Mouse (Mus musculus): ENCODE measurements around the gene Slc39a10.

Slc39a10 gene

DNA sequence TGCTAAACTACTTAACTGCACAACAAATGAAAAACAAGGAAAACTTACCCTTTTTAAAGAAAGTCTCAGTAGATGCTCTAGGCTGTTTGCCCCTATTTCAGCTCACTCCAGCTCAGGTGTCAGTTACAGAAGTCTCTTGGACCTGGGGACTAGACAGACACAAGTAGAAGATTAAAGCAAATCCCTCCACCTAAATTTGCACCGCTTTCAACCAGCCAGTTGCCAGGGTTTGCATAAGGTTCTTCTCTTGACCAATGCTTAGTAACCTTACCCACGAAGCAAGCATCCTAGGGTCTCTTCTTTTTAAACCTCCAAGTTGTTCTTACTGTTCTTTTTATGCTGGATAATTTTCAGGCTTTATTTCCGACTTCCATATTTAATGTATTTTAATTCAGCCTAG is at the start of gene Slc39a10:
TSS of gene Slc39a10 (minus strand) at position 101 of the 400 bp plus-strand sequence.
- DNase-seq = no peak

DNA sequence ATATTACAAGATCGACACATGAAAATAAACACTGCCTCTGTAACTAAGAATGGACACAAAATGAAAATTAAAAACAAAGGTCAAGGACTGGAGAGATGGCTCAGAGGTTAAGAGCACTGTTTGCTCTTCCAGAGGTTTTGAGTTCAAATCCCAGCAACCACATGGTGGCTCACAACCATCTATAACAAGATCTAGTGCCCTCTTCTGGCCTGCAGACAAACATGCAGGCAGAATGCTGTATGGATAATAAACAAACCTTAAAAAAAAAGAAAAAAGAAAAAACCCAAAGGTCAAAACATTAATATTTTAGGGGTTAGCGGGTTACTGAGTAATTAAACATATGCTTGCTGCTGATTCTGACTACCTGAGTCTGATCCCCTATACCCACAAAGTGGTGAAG is 46.6 kb upstream of the Slc39a10 start:
- DNase-seq = no peak

DNA sequence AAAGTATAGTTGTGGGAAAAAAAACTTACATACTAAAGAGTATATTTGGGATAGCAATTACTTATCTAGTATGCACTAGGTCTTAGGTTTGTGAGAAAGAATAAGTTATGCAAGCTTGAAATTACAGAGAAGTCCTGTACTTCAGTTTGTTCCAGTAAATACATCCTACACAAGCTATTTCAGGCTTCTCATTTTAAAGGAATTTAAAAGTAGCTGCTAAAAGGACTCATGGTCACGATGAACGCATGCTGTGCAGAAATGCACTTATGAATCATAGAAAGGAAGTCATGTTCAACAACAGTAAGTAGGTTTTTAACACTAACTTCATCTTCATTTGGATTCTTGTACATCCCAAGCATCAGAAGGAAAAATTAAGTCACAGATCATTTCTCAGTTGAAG is 45.0 kb upstream of the Slc39a10 start:
- no peak for DNase-seq

DNA sequence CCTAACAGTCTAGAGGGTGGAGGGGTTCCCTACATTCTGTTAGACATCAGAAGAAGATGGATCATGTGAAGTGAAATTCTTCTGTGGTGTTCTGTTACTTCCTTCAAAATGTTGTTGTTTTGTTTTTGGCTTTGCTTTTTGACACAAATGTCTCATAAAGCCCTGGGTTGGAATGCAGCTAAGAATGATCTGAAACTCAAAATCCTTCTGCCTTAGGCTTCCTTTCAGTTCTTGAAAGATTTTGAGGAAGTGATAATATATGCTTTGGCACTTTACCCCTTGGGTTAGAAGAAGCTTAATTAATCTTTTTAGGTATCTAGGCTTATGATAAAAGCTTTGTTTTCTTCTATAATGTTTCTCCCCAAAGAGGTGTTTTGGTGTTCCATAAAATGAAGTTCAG is 34.5 kb upstream of the Slc39a10 start:
- DNase-seq = no peak

DNA sequence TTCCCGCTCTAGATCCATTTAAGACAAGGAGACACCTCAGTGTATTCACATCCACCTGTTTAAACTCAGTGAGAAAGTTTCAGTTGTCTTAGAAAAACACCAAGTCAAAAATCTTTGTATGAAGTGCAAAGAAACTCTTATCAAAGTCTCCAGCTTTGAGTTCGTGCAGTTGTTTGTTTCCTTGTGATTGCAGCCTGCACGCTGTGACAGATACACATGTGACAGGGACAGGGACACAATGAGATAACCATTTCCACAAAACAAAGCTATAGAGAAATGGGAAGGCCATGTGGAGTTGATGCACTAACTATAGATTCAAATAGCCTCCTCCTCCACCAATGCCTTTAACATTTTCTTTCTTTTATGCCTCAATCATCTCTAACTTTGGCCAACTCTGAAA is 33.6 kb upstream of the Slc39a10 start:
- no peak for DNase-seq

DNA sequence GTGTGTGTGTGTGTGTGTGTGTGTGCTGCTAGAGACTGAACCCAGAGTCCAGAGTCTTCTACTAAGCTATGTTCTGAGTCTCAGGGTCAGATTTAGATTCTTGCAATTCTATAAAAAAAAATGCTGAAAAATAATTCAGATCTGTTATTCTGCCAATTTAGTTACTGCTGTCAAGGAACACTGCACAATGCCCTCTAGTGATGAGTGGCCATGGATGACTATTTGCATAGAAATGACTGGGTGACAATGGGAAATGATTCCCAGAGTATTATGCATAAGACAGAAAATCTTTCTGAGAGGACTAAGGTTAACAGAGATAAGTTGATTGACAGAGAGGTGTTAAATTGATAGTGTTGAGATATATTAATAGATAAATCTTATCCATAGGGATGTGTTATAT is 32.3 kb upstream of the Slc39a10 start:
- DNase-seq = no peak

DNA sequence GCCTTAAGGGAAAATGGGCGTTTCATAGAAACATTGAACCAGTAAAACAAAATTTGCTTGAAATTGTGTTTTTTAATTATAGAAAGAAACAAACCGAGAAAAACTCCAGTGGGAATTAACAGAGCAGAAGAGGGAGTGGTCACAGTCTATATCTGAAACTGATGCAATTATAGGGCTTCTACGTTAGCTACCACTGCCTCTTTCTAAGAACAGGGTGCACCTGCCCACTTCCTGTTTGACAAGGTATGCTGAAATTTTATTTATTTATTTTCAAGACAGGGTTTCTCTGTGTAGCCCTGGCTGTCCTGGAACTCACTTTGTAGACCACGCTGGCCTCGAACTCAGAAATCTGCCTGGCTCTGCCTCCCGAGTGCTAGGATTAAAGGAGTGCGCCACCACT is 30.3 kb upstream of the Slc39a10 start:
- peak in 1 of 2 experiments; percentile 4 for DNase-seq

DNA sequence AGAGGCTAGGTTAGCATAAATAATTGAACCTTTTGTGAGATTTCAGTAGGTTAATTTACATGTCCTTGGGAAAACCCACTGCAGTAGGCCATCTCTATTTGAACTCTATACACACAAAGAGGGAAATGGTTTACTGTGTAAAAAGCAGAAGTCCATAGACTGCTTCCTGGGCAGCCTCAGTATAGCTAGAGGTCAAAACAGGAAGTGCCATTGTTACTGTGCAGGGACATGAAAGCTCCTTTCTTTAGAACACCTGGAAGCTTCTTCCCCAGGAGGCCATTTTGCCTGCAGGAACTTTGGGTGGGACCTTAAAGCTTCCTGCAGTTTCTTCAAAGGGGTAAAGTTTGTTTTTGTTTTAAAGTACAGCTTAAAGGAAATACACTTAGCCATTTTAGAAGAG is 29.0 kb upstream of the Slc39a10 start:
- peak; percentile 48 to 52 for DNase-seq

DNA sequence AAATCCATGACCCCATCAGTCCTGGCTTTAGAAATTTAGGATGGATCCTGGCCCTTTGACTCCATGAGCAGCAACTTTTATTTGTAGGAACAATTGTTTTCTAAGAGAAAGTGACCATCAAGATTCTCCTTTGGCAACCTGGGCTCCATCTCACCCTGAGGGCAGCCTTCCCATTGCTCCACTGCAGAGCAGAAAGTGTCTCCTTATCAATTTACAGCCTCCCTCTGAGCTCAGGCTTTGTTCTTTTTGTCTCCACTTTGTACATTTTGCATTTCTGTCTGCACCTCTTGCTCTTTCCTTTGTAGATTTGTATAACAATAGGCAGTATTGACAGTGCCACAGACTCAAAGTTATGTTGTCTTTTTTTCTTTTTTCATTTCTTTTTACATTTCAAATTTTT is 23.6 kb upstream of the Slc39a10 start:
- DNase-seq = no peak

DNA sequence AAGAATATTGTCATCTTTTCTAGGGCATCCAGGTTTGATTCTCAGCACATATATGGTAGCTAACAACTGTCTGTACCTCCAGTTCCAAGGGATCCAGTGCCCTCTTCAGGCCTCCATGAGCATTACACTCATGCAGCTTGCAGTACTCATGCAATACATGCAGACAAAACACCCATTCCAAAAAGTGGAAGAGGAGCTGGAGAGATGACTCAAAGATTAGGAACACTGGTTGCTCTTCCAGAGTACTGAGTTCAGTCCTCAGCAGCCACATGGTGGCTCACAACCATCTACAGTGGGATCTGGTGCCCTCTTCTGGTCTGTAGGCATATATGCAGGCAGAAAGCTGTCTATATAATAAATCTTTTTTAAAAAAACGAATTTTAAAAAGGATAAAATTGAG is 21.7 kb upstream of the Slc39a10 start:
- peak; percentile 40 to 44 for DNase-seq

DNA sequence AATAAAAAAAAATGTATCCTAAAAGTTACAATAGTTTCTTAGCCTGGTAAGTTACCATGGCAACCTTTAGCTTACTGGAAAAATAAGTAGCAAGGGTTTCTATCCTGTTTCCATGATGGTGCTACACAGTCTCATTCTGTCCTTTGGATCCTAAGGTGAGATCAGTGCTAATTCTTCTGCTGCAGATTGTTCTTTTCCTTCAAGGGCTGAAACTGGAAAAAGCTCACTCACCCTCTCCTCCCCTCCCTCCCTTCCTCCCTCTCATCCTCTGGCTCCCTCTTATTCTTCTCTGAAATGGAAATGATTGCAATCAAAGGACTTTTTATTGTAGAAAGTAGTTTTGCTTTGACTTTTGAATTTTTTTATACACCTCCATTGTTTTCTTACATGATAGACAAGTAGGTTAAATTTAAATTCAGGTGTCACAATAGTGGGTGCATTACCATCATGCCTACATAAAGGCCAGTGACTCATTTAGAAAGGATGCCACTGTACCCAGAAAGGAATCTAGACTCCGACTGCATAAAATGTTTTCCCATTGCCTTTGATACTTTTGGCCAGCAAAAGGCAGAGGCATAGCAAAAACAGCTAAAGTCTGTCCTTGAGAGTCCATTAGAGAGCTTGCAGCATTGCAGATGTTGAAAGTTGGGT is 20.0 kb upstream of the Slc39a10 start:
- DNase-seq = no peak

DNA sequence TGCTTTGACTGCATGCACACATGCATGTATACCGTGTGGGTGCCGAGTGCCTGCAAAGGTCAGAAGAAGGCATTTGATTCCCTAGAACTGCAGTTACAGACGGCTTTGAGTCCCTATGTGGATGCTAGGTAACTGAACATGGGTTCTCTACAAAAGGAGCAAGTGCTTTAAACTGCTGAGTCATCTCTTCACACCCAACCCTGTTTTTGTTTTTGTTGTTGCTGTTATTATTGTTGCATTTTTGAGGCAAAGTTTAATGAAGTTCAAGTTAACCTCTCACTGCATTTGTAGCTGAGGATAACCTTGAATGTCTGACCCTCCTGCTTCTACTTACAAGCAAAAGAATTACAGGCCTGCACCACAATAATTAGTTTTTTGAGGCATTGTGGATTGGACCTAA is 17.5 kb upstream of the Slc39a10 start:
- DNase-seq = no peak

DNA sequence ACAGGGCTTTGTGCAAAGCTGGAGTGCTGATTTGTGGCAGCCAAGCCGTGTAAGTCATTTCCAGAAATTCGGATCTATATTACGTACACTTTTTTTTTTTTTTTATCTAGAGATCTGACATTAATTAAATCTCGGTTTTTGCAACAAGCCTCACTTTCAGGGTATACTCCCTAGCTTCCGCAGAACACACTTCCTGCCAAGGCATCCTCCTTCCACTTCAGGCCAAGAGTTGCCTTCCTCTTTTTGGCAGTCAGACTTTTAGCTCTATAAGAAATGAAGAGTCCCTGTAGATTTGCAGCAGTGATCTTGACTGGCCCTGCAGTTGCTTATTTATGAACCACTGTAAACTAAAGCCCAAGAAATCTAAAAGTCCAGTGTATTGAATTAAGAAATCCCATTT is 13.1 kb upstream of the Slc39a10 start:
- DNase-seq = peak; percentile 30 to 32

DNA sequence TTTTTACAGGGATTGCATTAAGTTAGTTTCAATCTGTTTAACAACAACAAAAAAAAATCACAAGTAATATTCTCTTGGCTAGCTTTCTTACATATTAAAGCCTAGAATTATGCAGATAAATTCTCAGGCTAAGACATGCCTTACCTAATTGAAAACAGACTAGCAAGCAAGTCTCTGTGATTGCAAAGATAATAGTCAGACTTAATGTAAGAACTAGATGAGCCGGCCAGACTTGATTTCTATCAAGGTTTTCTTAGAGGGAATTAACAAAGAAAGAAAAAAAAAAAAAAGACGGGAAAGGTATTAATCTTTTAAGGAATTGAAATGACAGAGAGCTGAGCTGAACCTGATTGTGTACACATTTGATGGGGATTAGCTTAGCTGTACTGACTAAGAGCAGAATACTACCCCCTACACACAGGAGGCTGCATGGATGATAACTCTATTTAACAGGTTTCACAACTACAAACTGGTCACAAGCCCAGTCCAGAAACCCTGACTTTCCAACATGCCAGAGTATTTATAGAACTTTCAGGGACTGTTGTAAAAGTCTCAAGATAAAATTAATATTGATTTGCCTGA is 9.5 kb upstream of the Slc39a10 start:
- DNase-seq = no peak

DNA sequence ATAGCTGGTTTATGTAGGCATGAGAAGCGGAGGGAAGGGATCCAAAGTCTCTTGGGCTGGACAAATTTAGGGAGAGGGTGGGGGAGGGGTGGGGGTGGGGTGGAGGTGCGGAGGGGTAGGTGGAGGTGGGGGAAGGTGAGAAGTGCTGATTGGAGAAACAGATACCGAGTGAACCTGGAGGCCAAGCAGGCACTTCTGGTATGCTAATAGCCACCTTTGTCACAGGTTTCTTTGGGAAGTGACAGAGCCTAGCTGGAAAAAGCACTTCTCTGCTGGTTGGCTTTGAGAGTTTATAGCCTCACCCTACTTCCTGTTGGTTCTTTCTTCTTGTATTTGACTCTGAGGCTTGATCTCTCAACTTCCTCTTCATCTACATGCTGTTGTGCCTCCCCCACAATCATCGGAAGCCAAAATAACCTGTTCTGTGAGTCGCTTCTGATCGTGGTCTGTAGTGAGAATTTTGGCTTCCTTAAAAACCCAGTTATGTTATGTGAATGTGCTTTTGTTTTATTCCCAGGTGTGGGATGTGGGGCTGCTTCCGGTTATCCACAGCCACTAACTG is 1.7 kb upstream of the Slc39a10 start:
- peak; percentile 41 to 46 for DNase-seq

DNA sequence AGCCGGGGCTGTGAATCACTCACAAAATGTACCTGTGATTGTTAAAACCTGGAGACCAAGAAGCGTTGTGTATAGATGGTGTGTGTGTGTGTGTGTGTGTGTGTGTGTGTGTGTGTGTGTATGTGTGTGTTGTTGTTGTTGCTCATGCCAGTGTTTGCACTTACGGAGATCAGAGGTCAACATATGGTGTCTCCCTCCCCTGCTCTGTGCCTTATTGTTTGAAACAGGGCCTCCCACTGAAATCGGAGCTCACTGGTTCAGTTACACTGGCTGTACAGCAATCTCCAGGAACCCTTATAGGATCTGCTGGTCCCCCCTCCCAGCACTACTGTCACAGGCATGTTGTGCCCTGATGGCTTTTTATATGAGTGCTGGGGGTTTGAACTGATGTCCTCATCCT is 3.9 kb downstream of the Slc39a10 start:
- no peak for DNase-seq

DNA sequence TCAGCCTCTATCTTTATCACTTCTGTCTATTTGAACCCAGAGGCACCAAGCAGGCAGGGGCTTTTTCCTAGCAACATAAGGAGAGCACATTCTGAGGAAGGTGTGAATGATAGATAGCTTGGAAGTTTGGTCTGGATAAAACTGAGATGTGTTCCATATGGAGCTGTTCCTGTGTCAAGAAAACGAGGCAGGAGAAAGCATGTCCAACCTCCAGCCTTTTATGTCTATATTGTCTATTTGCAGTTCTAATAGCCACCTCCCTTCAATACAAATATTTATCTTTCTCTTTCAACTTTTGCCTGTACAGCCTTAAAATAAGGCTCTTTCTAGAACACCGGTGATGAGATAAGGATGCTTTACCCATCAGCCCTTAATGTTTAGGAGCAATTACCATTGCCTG is 4.3 kb downstream of the Slc39a10 start:
- no peak for DNase-seq

DNA sequence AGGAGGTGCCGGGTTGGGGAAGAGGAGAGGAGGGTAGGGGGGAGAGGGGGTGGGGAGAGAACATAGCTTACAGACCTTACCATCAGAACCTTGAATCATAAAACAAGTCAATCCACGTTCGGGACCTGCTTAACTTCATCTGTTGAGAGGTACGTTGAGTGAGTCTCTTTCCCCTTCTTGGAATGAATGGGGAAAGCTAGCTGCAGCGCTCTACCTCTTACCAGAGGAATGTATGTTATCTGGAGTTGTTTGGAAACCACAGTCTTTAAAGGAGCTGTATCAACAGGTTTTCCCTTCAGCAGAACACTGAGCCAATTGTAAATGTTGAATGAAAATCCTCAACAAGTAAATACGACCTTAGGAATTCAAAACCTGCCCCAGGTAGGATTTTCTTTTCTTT is 4.7 kb downstream of the Slc39a10 start:
- DNase-seq = no peak

DNA sequence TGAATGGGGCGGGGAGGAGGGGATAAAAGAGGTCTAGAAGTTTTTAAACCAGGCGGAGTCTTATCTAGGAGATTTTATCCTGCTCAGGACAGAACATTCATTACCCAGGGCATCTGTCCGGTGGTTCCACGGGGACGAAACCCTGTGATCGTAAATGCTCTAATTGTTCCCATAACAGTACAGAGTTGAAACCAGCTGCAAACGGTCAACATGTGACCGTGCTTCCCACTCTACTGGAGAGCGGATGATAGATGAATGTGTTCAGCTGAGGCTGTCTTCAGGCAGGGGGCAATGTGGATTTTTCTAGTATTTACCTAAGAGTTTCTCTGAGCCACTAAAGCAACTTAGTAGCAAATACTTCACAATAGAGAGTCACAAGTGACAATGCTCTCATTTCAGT is 6.6 kb downstream of the Slc39a10 start:
- DNase-seq = no peak

DNA sequence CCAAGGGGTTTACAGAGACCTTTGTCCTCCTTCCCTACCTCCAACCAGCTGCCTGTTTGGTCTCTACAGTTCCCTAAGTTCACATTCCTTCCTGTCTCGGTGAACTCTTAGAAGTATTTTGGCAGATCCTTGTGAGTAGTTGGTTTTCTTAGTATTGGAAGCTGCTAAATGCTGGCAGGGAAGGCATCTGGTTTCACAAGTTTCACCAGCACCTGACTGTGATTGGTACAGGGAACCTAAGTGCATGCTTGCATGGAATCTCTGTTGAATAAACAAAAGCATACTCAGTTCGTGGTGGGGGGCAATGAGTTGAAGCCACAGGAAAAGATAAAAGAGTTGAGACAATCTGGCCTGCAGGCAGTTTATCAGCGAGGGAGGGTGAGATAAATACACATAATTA is 7.4 kb downstream of the Slc39a10 start:
- no peak for DNase-seq

DNA sequence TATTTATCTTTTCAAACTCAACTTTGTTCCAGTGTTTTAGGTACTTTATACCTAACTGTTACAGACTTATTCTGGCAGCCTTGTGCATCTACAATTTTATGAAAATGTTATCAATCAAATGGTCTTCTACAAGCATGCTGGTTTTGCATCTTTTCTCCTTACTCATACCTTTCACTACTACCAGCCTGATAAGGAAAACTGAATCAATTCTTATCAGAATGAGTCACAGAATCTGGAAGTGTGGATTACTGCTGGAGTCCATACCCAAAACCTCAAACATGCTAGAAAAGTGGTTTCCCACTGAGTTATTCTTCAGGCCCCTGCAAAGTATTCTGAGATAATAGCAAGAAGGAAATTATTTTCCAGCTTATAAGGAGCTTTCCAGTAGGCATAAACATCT is 12.7 kb downstream of the Slc39a10 start:
- no peak for DNase-seq

DNA sequence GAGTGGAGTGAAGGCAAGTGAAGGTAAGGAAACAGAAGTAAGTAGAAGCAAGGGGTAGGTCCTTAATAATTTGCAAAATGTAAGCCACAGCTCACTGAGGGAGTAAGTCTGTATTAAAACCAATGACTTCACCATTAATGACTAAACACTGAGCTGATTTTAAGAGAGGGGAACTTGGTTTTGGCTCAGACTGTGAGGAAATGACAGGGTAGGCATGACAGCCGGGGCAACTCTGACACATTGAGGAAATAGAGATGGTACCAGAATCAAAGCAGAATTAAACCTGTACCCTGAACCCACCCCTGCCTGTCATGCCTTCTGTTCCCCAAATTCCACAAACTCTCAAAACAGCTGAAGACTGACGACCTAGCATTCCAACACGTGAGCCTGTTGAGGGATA is 18.9 kb downstream of the Slc39a10 start:
- DNase-seq = no peak

DNA sequence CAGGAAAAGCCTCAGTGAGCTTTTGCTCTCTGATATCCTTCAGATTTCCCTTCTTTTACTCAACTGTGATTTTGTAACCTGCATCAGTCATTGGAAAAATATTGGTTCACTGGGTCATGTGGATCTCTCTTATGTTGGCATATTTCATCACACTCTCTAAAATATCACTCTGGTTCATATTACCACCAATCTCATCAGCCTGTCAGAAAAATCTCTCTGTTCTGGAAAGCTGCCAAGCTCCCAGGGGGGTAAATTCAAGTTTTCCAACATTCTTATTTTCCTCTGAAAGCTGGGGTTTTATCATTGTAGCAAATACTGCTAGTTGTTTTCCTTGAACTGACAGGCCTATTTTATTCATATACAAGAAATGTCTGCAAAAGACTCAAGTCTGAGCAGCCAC is 22.9 kb downstream of the Slc39a10 start:
- DNase-seq = no peak

DNA sequence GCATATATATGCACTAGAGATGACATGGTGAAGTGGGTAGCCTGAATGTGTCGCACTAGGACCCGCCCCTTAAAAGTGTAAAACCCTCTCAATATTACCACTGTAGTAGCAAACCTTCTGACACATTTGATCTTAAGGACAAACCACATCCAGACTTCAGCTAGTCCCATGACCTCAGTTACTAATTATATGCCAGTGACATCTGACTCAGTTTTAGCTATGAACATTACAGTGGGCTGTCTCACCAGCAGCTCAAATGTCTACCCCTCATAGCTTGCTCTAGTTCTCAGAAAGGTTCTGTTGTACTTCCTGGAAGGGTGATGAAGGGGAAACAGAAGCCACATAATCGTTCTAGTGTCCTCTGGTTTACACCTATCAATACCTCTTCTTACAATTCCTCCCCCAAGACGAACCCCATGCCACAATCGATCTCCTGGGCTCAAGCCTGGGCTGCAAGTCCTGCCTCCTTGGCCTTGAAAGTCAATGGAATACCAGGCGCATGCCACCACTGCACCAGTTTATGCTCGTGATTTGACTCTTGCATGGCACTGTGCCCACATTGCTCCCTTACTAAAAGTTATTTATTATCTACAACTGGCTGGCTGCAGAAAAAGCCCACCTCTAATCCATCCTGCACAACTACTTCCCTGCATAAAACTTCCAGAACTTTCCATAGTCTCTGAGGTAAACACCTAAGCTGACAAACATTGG is 28.3 kb downstream of the Slc39a10 start:
- DNase-seq = no peak

Data from B cell, adult 2 months (primary cell).